Mouse (Mus musculus) kidney, postnatal 14 days (tissue): ENCODE data around the gene Tmem205.

ENCODE experiments used
- DNase-seq: peaks from one replicate; pipeline ENCODE4 v3.0.0; 2022; ENCODE audit warnings: mixed read lengths

Gene Tmem205

GRCm38 (mm10) chr9:21927208-21927753, at the start of gene Tmem205, which contains the start of gene Ccdc159:
Gene Tmem205 (minus strand): TSS chr9:21927556.
Gene Ccdc159 (plus strand): TSS chr9:21927471.
- peak; percentile 97 for DNase-seq

GRCm38 (mm10) chr9:21976626-21977175, 49.3 kb upstream of the Tmem205 start:
- DNase-seq = no peak

DNA sequence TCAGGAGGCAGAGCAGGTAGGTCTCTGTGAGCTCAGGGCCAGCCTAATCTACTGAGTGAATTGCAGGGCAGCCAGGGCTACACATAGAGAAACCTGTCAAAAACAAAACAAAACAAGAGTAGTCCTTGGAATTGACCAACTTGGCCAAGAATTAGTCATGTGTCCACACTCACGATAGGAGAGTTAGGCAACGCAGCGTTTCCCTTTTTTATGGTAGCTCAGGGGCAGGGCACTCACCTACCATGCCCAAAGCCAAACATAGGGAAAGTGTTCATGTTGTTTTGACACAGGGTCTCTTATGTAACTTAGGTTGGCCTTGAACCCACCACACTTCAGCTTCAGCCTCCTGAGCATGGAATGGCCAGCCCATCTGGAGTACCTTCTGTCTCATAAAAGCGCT, 41.9 kb upstream of the Tmem205 start:
- no peak for DNase-seq

GRCm38 (mm10) chr9:21968883-21969282, 41.5 kb upstream of the Tmem205 start:
- no peak for DNase-seq

- peak; percentile 71 for DNase-seq
Measured at GRCm38 (mm10) chr9:21963417-21963816, 36.1 kb upstream of the Tmem205 start, which contains the start of gene Epor. Gene Epor (minus strand): TSS chr9:21963506.

DNA sequence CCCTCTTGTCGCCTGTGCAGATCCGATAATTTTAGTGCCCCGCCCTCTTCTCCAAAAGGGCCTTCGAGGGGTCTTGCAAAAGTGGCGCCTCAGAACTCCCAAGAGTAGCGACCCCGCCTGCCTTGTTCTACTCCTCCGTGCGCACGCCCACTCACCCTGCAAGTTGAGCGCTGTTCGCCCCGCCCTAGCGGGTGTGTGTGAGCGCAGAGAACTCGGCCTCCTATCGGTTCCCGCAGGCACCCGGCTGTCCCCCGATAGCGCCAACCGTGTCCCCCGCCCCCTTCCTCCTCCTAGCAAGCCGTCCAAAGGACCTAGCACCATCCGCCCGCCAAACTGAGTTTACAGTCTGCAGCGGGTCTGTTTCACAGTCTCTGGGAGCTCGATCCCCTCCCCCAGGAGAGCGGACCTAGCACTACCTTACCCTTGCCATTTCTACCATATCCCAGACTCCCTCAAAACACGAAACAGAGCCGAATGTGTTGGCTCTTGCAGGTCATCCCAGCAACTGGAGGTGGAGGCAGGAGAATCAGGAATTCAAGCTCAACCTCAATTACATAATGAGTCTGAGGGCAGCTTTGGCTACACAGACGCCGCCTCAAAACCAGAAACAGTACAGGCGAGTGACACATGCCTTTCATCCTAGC, 35.2 kb upstream of the Tmem205 start:
- DNase-seq = peak; percentile 82

DNA sequence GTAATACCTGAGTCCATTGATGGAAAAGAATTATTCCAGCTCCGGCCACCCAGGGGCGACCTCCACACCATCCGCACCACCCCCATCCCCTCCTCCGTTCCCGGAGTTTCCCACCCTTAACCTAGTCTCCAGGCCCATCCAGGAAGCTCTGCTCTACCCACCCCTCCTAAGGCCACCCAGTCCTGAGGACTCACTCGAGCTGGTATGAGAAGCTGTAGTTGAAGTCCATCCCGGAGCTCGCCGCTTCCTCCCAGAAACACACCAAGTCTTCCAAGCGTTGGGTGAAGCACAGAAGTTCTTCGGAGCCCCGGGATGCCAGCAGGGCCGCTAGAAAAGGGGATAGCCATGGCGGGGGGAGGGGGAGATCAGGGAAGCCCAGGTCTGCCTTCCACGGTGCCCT, 34.7 kb upstream of the Tmem205 start:
- DNase-seq = no peak

DNA sequence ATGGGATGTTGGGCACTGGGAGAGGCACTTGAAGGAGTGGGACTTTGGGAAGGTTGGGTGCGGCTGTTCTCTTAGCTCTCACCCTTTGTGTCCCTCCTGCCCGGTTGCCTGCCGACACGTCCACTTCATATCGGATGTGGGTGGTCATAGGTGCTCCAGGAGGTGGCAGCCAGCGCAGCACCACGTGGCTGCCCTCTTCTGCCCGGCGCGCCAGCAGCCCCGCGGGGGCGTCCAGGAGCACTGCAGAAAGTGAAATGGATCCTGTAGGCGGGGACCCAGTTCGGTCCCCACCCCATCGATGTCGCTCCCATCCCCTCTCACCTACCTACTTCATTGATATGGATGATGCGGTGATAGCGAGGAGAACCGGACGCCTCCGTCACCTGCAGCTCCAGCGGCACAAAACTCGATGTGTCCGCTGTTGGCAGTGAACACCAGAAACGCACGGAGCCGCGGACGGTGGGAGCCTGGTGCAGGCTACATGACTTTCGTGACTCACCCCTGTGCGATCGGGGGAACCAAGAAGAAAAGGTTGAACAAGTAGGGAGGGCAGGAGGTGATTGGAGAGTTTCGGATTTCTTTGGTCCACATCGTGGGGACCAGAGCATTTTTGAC, 34.1 kb upstream of the Tmem205 start:
- peak; percentile 19 for DNase-seq

- DNase-seq = peak; percentile 70
Measured at GRCm38 (mm10) chr9:21960558-21961208, 33.3 kb upstream of the Tmem205 start.

GRCm38 (mm10) chr9:21960135-21960534, 32.8 kb upstream of the Tmem205 start:
- peak; percentile 56 for DNase-seq

- no peak for DNase-seq
Measured at GRCm38 (mm10) chr9:21959244-21959643, 31.9 kb upstream of the Tmem205 start.

GRCm38 (mm10) chr9:21958372-21958771, 31.0 kb upstream of the Tmem205 start:
- DNase-seq = no peak

DNA sequence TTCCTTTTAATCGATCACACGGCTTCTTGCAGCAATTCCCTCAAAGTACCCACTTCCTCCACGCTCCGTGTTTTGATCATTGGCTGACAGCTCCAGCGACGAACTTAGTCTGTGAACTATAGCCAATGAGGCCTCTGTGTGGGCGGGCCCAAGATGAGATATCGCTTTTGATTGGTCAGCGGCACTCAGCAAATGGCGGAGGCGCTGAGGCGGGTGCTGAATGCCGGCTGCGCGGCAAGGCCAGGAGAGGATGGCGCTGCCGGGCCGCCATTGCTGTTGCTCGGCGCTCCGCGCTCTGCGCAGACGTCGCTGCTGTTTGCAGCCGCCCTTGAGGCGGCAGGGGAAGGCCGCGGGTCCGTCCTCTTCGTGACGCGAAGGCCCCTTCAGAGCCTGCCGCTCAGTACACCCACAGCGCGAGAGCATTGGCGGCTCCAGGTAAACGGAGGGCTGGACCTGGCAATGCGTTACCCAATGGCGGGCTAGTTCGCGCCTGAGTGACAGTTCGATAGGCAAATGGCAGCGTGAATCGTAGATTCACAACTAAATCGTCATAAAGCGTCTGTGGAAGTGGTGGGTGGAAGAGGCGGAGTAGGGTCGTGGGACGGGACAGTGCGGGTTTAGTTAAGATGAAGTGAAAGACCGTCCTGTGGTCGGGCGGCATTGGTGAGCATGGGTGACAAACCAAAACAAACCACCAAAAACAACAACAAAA, 28.4 kb upstream of the Tmem205 start, which contains the start of gene Swsap1:
Gene Swsap1, plus strand, starts transcription at position 186 of the 712 bp plus-strand sequence.
- peak; percentile 99 for DNase-seq

DNA sequence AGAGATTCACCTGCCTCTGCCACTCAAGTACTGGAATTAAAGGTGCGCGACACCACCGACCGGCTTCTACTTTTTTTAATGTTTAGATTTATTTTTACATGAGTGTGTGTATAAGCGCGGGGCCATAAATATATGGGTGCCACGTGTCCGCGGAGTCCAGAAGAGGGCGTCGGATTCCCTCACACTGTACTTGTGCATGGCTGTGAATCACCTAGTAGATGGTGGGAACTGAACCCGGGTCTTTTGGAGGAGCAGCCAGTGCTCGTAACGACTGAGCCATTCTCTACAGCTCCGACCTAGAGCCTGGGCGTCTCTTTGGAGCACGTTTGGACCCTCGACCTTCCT, 27.8 kb upstream of the Tmem205 start:
- no peak for DNase-seq

- DNase-seq = no peak
Measured at GRCm38 (mm10) chr9:21954635-21955034, 27.3 kb upstream of the Tmem205 start.

GRCm38 (mm10) chr9:21953600-21953999, 26.2 kb upstream of the Tmem205 start:
- DNase-seq = no peak

DNA sequence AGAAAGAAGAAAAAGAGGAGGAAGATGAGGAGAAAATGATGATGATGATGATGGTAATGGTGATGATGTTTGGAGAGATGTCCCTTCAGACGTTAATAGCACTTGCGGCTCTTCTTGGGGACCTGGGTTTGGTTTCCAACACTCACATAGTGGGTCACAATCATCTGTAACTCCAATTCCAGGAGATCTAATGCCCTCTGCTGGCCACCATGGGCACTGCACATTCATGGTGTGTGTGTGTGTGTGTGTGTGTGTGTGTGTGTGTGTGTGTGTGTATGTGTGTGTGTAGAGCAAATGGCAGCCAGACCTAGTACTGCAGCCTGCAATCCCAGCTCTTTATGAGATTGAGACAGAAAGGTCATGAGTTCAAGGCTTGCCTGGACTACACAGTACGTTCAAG, 24.6 kb upstream of the Tmem205 start:
- DNase-seq = no peak

- peak; percentile 65 for DNase-seq
Measured at GRCm38 (mm10) chr9:21950322-21950721, 23.0 kb upstream of the Tmem205 start.

GRCm38 (mm10) chr9:21948790-21949189, 21.4 kb upstream of the Tmem205 start:
- no peak for DNase-seq

GRCm38 (mm10) chr9:21948146-21948545, 20.8 kb upstream of the Tmem205 start:
- no peak for DNase-seq

- no peak for DNase-seq
Measured at GRCm38 (mm10) chr9:21947540-21948130, 20.3 kb upstream of the Tmem205 start.

- no peak for DNase-seq
Measured at GRCm38 (mm10) chr9:21944267-21944666, 16.9 kb upstream of the Tmem205 start.
